Mouse (Mus musculus): Measurements from ENCODE around the gene Pip5k1a. TPM values are rescaled to one million over a fixed set of nuclear protein-coding genes. Genes with fewer than 3 reads are reported as not detected.

The Pip5k1a gene
- total RNA-seq, 2 experiments from 2014 or later: 14.9 to 15.3 TPM

Small RNAs within 50 kb of the gene (microRNA-seq; reads per million reads assigned to microRNA genes)
- gene Mir8099-1: 0 reads per million in 2 experiments

Other genes starting within 250 kb of the Pip5k1a start
- gene Psmb4, start 220.0 kb downstream of the Pip5k1a start, total RNA-seq (2021): 100 to 1,000 TPM; 223 to 258 TPM
- 100 to 1,000 TPM in 1 of 2 experiments, 10 to 100 TPM in 1; 97.9 to 127 TPM for gene Selenbp1, start 173.9 kb downstream of the Pip5k1a start, total RNA-seq (2021)
- 1 to 10 TPM; 5.4 to 8.8 TPM for gene Rfx5, start 152.9 kb downstream of the Pip5k1a start, total RNA-seq (2021)
- 10 to 100 TPM; 23.7 to 26.6 TPM for gene Pi4kb, start 132.2 kb downstream of the Pip5k1a start, total RNA-seq (2021)
- gene Zfp687, start 91.5 kb downstream of the Pip5k1a start, total RNA-seq (2021): 10 to 100 TPM; 10.3 to 12.0 TPM
- gene Psmd4, start 64.3 kb downstream of the Pip5k1a start, total RNA-seq (2021): 100 to 1,000 TPM; 146 to 151 TPM
- gene Vps72, start 4.1 kb upstream of the Pip5k1a start, total RNA-seq (2021): 10 to 100 TPM; 32.1 to 32.5 TPM
- gene Tmod4, start 17.5 kb upstream of the Pip5k1a start, total RNA-seq (2021): 10 to 100 TPM; 34.7 to 36.3 TPM
- 10 to 100 TPM; 36.5 to 38.3 TPM for gene Scnm1, start 27.1 kb upstream of the Pip5k1a start, total RNA-seq (2021)
- 1 to 10 TPM; 4.5 to 4.7 TPM for gene Lysmd1, start 27.2 kb upstream of the Pip5k1a start, total RNA-seq (2021)
- gene Tnfaip8l2, start 35.4 kb upstream of the Pip5k1a start, total RNA-seq (2021): 1 to 10 TPM; 2.2 to 2.6 TPM
- gene Sema6c, start 53.5 kb upstream of the Pip5k1a start, total RNA-seq (2021): 1 to 10 TPM; 4.0 to 4.8 TPM
- 10 to 100 TPM; 11.2 to 13.9 TPM for gene Gabpb2, start 111.0 kb upstream of the Pip5k1a start, total RNA-seq (2021)
- 10 to 100 TPM; 19.3 to 21.8 TPM for gene Cdc42se1, start 121.8 kb upstream of the Pip5k1a start, total RNA-seq (2021)
- gene Mllt11, start 125.2 kb upstream of the Pip5k1a start, total RNA-seq (2021): 1 to 10 TPM; 6.8 to 8.6 TPM
- gene Gm128, start 134.7 kb upstream of the Pip5k1a start, total RNA-seq (2021): not detected
- not detected for gene Bnipl, start 144.3 kb upstream of the Pip5k1a start, total RNA-seq (2021)
- gene Mindy1, start 174.4 kb upstream of the Pip5k1a start, total RNA-seq (2021): 10 to 100 TPM; 19.1 to 23.2 TPM
- gene Prune1, start 175.1 kb upstream of the Pip5k1a start, total RNA-seq (2021): 10 to 100 TPM; 25.5 to 25.6 TPM
- under 1 TPM; 0.59 to 0.65 TPM for gene Anxa9, start 200.2 kb upstream of the Pip5k1a start, total RNA-seq (2021)
- gene Cers2, start 207.9 kb upstream of the Pip5k1a start, total RNA-seq (2021): 10 to 100 TPM; 30.3 to 32.4 TPM

Measured in heart, adult 18-20 months (tissue).